Mouse (Mus musculus): ENCODE measurements around the gene Nxf2. TPM values are rescaled to one million over a fixed set of nuclear protein-coding genes. Genes with fewer than 3 reads are reported as not detected.

The Nxf2 gene
- 0.67 and 0.85 TPM in 2 replicates for polyA plus RNA-seq (2014; fragmentation: Nextera tagmentation; extraction: Ambion mirVana)

GRCm38 (mm10) chrX:134964546-134964945, at the start of gene Nxf2:
TSS of gene Nxf2 (minus strand) at chrX:134964754.
- DNase-seq (no peak), ATAC-seq (ENCODE audit: insufficient read depth) (no peak)
- Histone ChIP-seq H3K27me3 (ENCODE audit: insufficient read depth, low read length) (no peaks in the 10 kb centered on the region), H3K4me2 (peak within 1 kb of the TSS; percentile 54), H3K27ac (ENCODE audit: low read depth) (no peak within 1 kb of the TSS), H3K9me3 (ENCODE audit: low read depth, low read length) (no peaks in the 10 kb centered on the region), H3K36me3 (ENCODE audit: insufficient read depth) (no peaks in the 10 kb centered on the region), H3K4me3 (ENCODE audit: low read depth, low read length) (peak within 1 kb of the TSS; percentile 24), H3K4me1 (ENCODE audit: insufficient read depth) (no peaks in the 10 kb centered on the region), H3K9ac (no peak within 1 kb of the TSS)
- WGBS = 88% methylated on average over 19 of the region's 19 CpGs
- TF ChIP-seq CTCF (IDR thresholded peaks at IDR 0.05; ENCODE audit: low read depth) = no peak

DNA sequence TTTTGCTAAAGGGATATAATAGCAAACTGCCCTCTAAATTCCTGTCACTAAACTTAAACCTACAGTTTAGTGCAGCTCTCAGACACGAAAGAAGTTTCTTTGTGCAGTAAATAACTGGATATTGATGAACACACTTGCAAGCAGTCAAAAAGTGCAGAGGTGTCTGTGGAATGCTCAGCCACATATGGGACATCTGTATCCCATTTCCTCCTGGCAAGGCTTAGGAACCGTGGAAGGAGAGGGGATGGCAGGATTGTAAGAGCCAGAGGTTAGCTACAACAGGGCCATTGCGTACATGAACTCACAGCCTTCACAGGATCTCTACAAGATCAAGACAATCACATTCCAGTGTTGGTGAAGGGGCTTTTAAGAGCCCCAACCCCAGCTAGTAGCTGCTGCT, 46.8 kb upstream of the Nxf2 start:
- Histone ChIP-seq H3K36me3 (ENCODE audit: insufficient read depth) (no peaks in the 10 kb centered on the region), H3K9me3 (ENCODE audit: low read depth, low read length) (no peaks in the 10 kb centered on the region), H3K4me1 (ENCODE audit: insufficient read depth) (no peaks in the 10 kb centered on the region), H3K27ac (ENCODE audit: low read depth) (no peak overlapping the region), H3K27me3 (ENCODE audit: insufficient read depth, low read length) (no peaks in the 10 kb centered on the region), H3K4me2 (no peak overlapping the region), H3K4me3 (ENCODE audit: low read depth, low read length) (no peak overlapping the region), H3K9ac (no peak overlapping the region)
- no peak for TF ChIP-seq CTCF (IDR thresholded peaks at IDR 0.05; ENCODE audit: low read depth)
- WGBS = 40% methylated on average over 3 of the region's 3 CpGs
- ATAC-seq (ENCODE audit: insufficient read depth) = no peak
- no peak for DNase-seq

DNA sequence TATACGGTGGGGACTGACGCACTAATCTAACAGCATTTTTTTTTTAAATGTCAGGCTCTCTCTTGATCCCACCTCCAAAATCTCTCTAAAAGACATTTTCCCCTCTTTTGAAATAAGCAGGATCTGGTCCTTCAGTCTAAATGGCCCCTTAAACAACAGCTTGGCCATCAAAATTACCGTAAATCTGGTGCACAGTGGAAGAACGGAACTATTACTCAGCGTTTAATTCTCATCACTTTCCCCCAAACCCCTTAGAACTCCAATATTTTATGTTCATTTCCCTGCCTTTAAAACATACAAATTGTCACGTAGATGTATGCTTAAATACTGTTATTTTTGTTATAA, 44.9 kb upstream of the Nxf2 start:
- H3K27ac ChIP-seq (ENCODE audit: low read depth) = no peak overlapping the region
- H3K36me3 ChIP-seq (ENCODE audit: insufficient read depth) = no peaks in the 10 kb centered on the region
- whole genome bisulfite sequencing = 11% methylated on average over 6 of the region's 6 CpGs
- peak overlapping the region; percentile 52 for H3K4me2 ChIP-seq
- ATAC-seq (ENCODE audit: insufficient read depth) (no peak), DNase-seq (no peak)
- peak overlapping the region; percentile 76; the same call in 1 of the 2 replicates for H3K9ac ChIP-seq
- H3K4me1 ChIP-seq (ENCODE audit: insufficient read depth) = no peaks in the 10 kb centered on the region
- H3K27me3 ChIP-seq (ENCODE audit: insufficient read depth, low read length) = no peaks in the 10 kb centered on the region
- no peak for TF ChIP-seq CTCF (IDR thresholded peaks at IDR 0.05; ENCODE audit: low read depth)
- peak overlapping the region; percentile 60 for H3K4me3 ChIP-seq (ENCODE audit: low read depth, low read length)
- no peaks in the 10 kb centered on the region for H3K9me3 ChIP-seq (ENCODE audit: low read depth, low read length)

DNA sequence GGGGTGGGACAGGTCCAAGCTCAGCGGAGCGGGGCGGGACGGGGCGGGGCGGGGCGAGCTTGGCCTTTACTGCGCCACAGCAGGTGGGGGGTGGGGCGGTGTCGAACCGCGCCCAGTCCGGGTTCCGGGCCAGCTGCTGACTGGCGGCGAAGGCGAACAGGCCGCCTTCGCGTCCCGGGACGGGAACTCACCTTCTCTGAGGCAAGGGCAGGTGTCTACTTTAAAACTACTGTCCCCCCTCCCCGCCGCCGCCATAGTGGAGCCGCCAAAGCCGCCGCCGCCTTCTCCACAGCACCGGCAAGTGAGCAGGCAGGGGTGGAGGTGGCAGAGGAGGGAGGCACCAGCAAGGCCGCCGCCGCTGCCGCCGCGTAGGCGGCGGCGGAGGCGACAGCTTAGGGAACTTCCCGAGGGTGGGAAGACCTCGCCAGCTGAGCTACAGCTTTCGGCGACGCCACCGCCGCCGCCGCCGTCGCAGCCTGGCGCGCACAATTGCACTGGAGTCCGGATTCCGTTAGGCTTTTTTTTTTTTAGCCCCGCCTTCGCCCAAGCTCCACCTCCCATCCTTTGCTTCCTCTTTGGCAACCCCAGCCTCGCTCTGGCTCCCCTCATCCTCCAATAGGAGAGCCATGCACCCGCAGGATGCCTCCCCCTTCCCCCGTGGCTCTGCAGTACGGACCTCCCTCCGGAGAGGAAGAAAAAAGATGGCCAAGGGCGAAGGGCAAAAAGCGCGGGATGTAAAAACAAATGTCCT, 44.3 kb upstream of the Nxf2 start, which contains the start of gene Zmat1:
TSS of gene Zmat1 (minus strand) at position 490 of the 751 bp plus-strand sequence.
- Histone ChIP-seq H3K36me3 (ENCODE audit: insufficient read depth) (no peaks in the 10 kb centered on the region), H3K9ac (peak within 1 kb of the TSS; percentile 76), H3K27me3 (ENCODE audit: insufficient read depth, low read length) (no peaks in the 10 kb centered on the region), H3K4me2 (peak within 1 kb of the TSS; percentile 55), H3K27ac (ENCODE audit: low read depth) (peak within 1 kb of the TSS; percentile 93), H3K4me1 (ENCODE audit: insufficient read depth) (no peaks in the 10 kb centered on the region), H3K9me3 (ENCODE audit: low read depth, low read length) (no peaks in the 10 kb centered on the region), H3K4me3 (ENCODE audit: low read depth, low read length) (peak within 1 kb of the TSS; percentile 60)
- WGBS = 8% methylated on average over 51 of the region's 65 CpGs
- ATAC-seq (ENCODE audit: insufficient read depth) (peak; percentile 100), DNase-seq (peak; percentile 94)
- TF ChIP-seq CTCF (IDR thresholded peaks at IDR 0.05; ENCODE audit: low read depth) = no peak

GRCm38 (mm10) chrX:135008021-135008420, 43.5 kb upstream of the Nxf2 start:
- ATAC-seq (ENCODE audit: insufficient read depth) = no peak
- Histone ChIP-seq H3K4me2 (peak overlapping the region; percentile 55), H3K36me3 (ENCODE audit: insufficient read depth) (no peaks in the 10 kb centered on the region), H3K4me1 (ENCODE audit: insufficient read depth) (no peaks in the 10 kb centered on the region), H3K9ac (no peak overlapping the region), H3K27me3 (ENCODE audit: insufficient read depth, low read length) (no peaks in the 10 kb centered on the region), H3K4me3 (ENCODE audit: low read depth, low read length) (peak overlapping the region; percentile 60), H3K27ac (ENCODE audit: low read depth) (no peak overlapping the region), H3K9me3 (ENCODE audit: low read depth, low read length) (no peaks in the 10 kb centered on the region)
- peak; percentile 31 for DNase-seq
- 22% methylated on average over 5 of the region's 5 CpGs for WGBS
- TF ChIP-seq CTCF (IDR thresholded peaks at IDR 0.05; ENCODE audit: low read depth) = no peak

DNA sequence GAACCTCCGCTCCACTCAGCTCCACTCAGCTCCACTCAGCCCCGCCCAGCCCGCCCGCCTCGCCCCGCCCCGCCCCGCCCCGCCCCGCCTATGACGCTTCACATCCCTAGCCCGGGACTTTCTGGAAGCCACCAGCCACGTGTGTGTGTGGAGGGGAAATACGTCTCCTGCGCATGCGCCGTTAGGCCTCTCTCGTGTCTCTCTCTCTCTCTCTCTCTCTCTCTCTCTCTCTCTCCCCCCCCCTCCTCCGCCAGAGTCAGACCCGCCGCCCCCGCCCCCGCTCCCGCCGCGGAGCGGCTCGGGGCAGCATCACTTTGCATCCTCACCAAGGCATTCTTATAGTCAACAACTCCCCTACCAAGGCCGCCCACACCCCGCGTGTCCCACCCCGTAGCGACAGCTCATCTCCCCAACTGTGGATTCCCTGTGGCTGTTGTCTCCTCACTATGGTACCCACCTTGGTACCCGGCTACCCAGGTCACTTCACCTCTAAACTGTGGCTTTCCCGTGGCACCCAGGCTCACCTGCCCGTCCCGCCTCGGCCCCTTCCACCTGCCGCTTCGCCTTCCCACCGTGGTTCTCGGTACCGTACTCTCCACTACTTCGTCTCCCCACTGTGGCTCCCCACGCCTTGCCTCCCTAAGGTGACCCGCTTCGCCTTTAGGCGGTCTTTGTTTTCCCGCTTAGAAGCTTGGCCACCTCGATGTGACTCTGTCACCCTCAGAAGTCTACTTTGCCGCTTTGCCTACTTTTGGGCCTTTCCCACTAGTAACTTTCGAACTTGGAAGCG, 1.1 kb downstream of the Nxf2 start:
- peak overlapping the region; percentile 24 for H3K4me3 ChIP-seq (ENCODE audit: low read depth, low read length)
- no peaks in the 10 kb centered on the region for H3K36me3 ChIP-seq (ENCODE audit: insufficient read depth)
- 42% methylated on average over 39 of the region's 53 CpGs for WGBS
- H3K9me3 ChIP-seq (ENCODE audit: low read depth, low read length) = no peaks in the 10 kb centered on the region
- H3K4me2 ChIP-seq = peak overlapping the region; percentile 54
- H3K9ac ChIP-seq = no peak overlapping the region
- TF ChIP-seq CTCF (IDR thresholded peaks at IDR 0.05; ENCODE audit: low read depth) = no peak
- peak; percentile 99 for ATAC-seq (ENCODE audit: insufficient read depth)
- H3K27me3 ChIP-seq (ENCODE audit: insufficient read depth, low read length) = no peaks in the 10 kb centered on the region
- no peak overlapping the region for H3K27ac ChIP-seq (ENCODE audit: low read depth)
- H3K4me1 ChIP-seq (ENCODE audit: insufficient read depth) = no peaks in the 10 kb centered on the region
- peak; percentile 84 for DNase-seq

- peak; percentile 71 for DNase-seq
- H3K27me3 ChIP-seq (ENCODE audit: insufficient read depth, low read length) = no peaks in the 10 kb centered on the region
- no peak for ATAC-seq (ENCODE audit: insufficient read depth)
- peak; percentile 70 for TF ChIP-seq CTCF (IDR thresholded peaks at IDR 0.05; ENCODE audit: low read depth)
- no peaks in the 10 kb centered on the region for H3K9me3 ChIP-seq (ENCODE audit: low read depth, low read length)
- H3K4me2 ChIP-seq = no peak overlapping the region
- H3K9ac ChIP-seq = no peak overlapping the region
- H3K4me3 ChIP-seq (ENCODE audit: low read depth, low read length) = no peak overlapping the region
- no peak overlapping the region for H3K27ac ChIP-seq (ENCODE audit: low read depth)
- WGBS = 29% methylated on average over 5 of the region's 5 CpGs
- H3K4me1 ChIP-seq (ENCODE audit: insufficient read depth) = no peaks in the 10 kb centered on the region
- H3K36me3 ChIP-seq (ENCODE audit: insufficient read depth) = no peaks in the 10 kb centered on the region
Observed at GRCm38 (mm10) chrX:134930361-134930760, 34.2 kb downstream of the Nxf2 start.

Measured in lung, embryonic 14.5 days (tissue).